Mouse (Mus musculus) cerebellum, adult 8-10 months (tissue): ENCODE data around the gene Cysltr1.

Experiments used
- DNase-seq: peaks from one replicate; pipeline ENCODE4 v3.0.0; 2022

Cysltr1 gene

GRCm38 (mm10) chrX:106603386-106603785, at the start of gene Cysltr1:
Gene Cysltr1 (minus strand): TSS chrX:106603679.
- no peak for DNase-seq

GRCm38 (mm10) chrX:106634799-106635541, 31.5 kb upstream of the Cysltr1 start:
- no peak for DNase-seq

DNA sequence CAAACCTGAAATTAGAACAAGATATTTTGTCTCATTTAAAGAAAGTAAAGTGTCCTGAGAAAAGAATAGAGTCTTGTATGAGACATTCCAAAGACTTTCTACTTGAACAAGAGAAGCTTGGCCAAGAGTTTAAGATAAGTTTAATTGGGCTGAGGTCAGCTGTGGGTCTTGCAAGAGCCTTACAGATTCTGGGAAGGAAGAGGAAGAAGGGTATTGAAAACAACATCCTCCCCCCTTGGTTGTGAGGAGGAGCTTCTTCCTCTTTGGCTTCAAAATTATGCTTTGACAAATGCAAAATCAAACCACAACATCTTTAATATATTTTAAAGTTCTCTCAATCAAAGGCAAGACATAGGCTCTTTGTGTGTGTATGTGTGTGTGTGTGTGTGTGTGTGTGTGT, 30.1 kb upstream of the Cysltr1 start:
- DNase-seq = no peak

DNA sequence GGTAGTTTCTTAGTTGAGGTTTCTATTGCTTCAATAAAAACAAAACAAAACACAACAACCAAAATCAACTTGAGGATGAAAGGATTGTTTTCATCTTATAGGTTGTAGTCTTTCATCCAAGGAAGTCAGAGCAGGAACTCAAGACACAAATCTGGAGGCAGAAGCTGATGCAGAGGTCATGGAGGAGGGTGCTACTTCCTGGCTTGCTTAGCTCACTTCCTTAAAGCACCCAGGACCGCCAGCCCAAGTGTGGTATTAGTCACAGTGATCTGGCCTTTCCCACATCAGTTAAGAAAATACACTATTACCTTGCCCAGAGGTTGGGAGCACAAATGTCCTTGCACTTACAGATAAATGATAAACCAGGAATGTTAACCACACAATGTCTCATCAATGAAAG, 25.0 kb upstream of the Cysltr1 start:
- no peak for DNase-seq

DNA sequence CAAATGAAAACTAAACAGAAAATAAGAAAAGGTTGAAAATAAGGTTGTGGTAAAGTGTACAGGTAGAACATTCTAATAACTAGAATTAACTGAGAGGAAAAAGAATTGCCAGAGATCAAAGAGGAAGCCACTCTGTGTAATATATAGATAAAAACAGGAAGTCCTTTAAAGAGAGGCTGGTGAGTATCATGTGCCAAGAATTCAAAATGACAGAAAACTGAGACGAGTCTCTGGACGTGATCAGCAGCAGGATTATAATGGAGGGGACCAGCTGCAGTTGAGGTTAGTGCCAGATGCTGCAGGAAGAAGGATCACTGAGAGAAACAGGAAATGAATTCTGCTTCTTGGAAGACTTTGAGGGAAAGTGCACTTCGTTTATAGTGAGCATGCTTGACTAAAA, 20.2 kb upstream of the Cysltr1 start:
- DNase-seq = no peak

- DNase-seq = no peak
Observed at GRCm38 (mm10) chrX:106622512-106622911, 19.0 kb upstream of the Cysltr1 start.

GRCm38 (mm10) chrX:106602574-106603258, 763 bp downstream of the Cysltr1 start:
- no peak for DNase-seq

GRCm38 (mm10) chrX:106595904-106596303, 7.6 kb downstream of the Cysltr1 start:
- no peak for DNase-seq

DNA sequence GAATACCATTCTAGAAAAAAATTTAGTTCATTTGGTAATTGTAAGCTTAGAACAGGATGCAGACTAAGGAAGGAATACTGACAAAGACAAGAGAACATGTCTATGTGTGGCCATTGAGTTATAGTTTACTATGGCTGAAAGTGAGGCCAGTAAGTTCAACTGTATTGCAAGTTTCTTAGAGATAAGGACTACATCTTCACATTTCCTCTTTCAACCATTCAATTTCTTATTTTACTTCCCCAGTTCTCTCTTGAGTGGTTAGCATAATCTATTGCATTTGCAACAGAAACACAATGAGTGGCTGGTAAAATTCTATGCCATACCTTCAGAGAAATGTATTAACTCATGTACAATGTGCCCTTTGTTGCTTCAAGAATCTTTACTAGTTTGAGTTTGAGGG, 9.6 kb downstream of the Cysltr1 start:
- DNase-seq = no peak

DNA sequence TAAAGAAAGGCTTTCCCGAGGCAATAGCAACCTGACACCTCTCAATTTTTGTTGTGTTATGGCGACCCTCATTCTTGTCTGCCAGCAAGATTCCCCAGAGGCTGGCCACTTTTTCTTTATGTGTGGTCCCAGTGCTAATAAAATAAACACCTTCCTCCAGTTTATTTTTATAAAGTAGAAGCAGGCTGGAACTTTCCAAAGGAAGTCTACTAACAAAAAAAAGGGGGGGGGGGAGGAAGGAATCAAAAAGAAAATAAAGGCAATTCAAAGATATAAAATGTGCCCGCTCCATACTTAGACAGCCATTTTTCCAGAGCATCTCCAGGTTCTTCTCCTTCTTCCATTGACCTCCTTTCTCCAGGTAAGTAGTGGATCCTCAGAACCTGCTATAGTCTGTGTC, 20.6 kb downstream of the Cysltr1 start, which contains the start of gene Gm5127:
Gene Gm5127, plus strand, starts transcription at position 301 of the 400 bp plus-strand sequence.
- no peak for DNase-seq

GRCm38 (mm10) chrX:106582197-106582596, 21.3 kb downstream of the Cysltr1 start:
- DNase-seq = no peak

GRCm38 (mm10) chrX:106580410-106580809, 23.1 kb downstream of the Cysltr1 start:
- DNase-seq = no peak

GRCm38 (mm10) chrX:106578966-106579365, 24.5 kb downstream of the Cysltr1 start:
- no peak for DNase-seq

GRCm38 (mm10) chrX:106555457-106555856, 48.0 kb downstream of the Cysltr1 start:
- no peak for DNase-seq

DNA sequence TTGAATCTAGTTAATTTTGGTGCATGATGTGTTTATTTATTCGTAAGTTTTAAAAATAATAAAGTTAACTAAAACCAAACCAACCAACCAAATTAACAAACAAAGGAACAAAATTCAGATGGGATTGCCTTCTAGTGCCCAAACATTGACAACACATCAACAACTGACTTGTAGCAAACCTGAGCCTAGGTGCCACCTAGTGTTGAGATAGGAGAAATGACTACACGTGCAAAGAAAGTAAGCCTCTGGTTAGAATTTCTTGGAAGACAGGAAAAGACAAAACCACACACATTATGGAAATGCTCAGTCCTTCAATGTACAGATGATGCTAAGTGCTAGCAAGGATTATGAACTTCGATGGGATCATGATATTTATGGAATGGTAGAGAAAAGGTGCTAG, 67.1 kb downstream of the Cysltr1 start:
- no peak for DNase-seq
